Mouse (Mus musculus) hindbrain, postnatal 0 days (tissue): ENCODE measurements around the gene AC129217.1. TPM values are rescaled to one million over a fixed set of nuclear protein-coding genes. Genes with fewer than 3 reads are reported as not detected.

Experiments used
- ATAC-seq: fragments of 200-750 bp; cut with Nextera tagmentation; 2 replicates; pipeline ENCODE4 v1.8.0; 2017; ENCODE audit warnings: mild to moderate bottlenecking, moderate TSS enrichment, moderate library complexity
- DNase-seq: peaks from one replicate; pipeline ENCODE4 v3.0.0-alpha.2; 2015; ENCODE audit warnings: low spot score
- H3K27ac ChIP-seq: fragments of 300-500 bp; sonication (generic); 2 replicates; pipeline ENCODE4 v1.5.1; 2014; ENCODE audit warnings: mild to moderate bottlenecking
- H3K27me3 ChIP-seq: fragments of 300-500 bp; sonication (generic); 2 replicates; pipeline ENCODE4 v1.6.1; 2014; ENCODE audit warnings: low read length, mixed read lengths; ENCODE audit not compliant: insufficient read depth
- H3K36me3 ChIP-seq: fragments of 300-500 bp; sonication (generic); 2 replicates; pipeline ENCODE4 v1.6.1; 2014; ENCODE audit warnings: low read length, mixed read lengths; ENCODE audit not compliant: insufficient read depth
- H3K4me1 ChIP-seq: fragments of 300-500 bp; sonication (generic); 2 replicates; pipeline ENCODE4 v1.6.1; 2014; ENCODE audit warnings: antibody characterized with exemption, low read length, mixed read lengths; ENCODE audit not compliant: insufficient read depth
- H3K4me2 ChIP-seq: fragments of 300-500 bp; sonication (generic); 2 replicates; pipeline ENCODE4 v1.6.1; 2014; ENCODE audit warnings: low read depth, mild to moderate bottlenecking, low read length, moderate library complexity, mixed read lengths
- H3K4me3 ChIP-seq: fragments of 300-500 bp; sonication (generic); 2 replicates; pipeline ENCODE4 v1.5.1; 2014; ENCODE audit warnings: low read length
- H3K9ac ChIP-seq: fragments of 300-500 bp; sonication (generic); replicated peaks from 2 replicates; pipeline ENCODE4 v1.6.1; 2014; ENCODE audit warnings: mild to moderate bottlenecking, low read length, moderate library complexity, mixed read lengths
- H3K9me3 ChIP-seq: fragments of 300-500 bp; sonication (generic); 2 replicates; pipeline ENCODE4 v1.6.1; 2016; ENCODE audit warnings: low read length, mixed read lengths
- CTCF ChIP-seq: IDR thresholded peaks from 2 replicates; pipeline ENCODE4 v1.5.1; 2016; ENCODE audit warnings: antibody characterized with exemption, control low read depth, low read depth
- WGBS: fragments of 180-500 bp; shearing (Covaris S2); extraction: QIAGEN DNeasy Blood & Tissue Kit; methylation state at CpG from one replicate; pipeline ENCODE4 v1.1.7; 2014; 5-methylcytosine and 5-hydroxymethylcytosine counted together
- polyA plus RNA-seq: library from polyadenylated mRNA; unstranded; fragments of >200 nt; fragmentation: Nextera tagmentation; extraction: Ambion mirVana; gene quantifications from 2 replicates; pipeline ENCODE4 v1.2.1, GENCODE M21; 2015
- total RNA-seq: library from RNA; depleted of rRNA; stranded (reverse); fragments of >200 nt; gene quantifications from 2 replicates; pipeline ENCODE4 v1.2.3, GENCODE M21; 2014

AC129217.1 gene
- total and polyA plus RNA-seq, 2 experiments from 2014 or later, result not detected

GRCm38 (mm10) chr19:8798947-8799315 is 30.6 kb upstream of the AC129217.1 start:
- no peaks in the 10 kb centered on the region for H3K9me3 ChIP-seq
- DNase-seq (no peak), ATAC-seq (no peak)
- H3K36me3 ChIP-seq, result peaks cover 18% of the 10 kb centered on the region
- H3K27ac ChIP-seq, result no peak overlapping the region
- peaks cover 3% of the 10 kb centered on the region; the same call in 1 of the 2 replicates for H3K4me1 ChIP-seq
- peak overlapping the region; percentile 76 for H3K4me2 ChIP-seq
- H3K9ac ChIP-seq, result no peak overlapping the region
- H3K4me3 ChIP-seq, result 0 out of 2 replicates have a peak overlapping the region, but pooled peaks have one; percentile 81
- H3K27me3 ChIP-seq, result no peaks in the 10 kb centered on the region
- 0 out of 2 replicates have a peak, but pooled peaks have one; percentile 5 for TF ChIP-seq CTCF

DNA sequence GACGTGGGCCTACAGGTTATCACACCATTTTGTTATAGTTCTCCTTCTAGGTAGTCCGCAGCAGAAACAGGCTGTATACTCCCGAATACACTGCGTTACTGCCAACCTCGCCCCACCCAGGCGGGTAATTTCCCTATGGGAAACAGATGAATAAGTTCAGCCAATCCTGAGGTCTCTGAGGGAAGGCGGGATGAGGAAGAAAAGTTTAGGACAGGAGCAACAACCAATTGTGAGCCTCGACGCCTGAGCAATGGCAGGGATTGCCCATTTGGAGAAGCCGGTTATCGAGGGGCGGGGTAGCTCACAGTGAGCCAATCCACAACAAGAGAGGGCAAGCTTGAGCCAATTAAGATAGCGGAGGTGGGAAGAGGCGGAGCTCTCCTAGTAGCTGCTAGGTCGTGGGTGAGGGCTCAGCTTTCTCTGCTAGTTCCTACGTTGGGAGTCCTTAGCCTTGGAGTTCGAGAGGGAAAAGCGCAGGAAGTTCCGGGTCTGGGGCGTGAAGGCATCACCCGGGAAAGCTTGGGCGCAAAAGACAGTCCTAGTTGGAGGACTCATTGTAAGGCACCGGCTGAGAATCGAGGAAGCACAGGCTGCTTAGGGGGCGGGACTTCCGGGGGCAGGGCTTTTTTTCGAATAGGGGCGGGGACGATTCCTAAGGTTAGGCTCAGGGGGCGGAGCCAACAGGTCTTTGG is 27.3 kb upstream of the AC129217.1 start, which contains the start of gene Zbtb3:
Zbtb3 (plus strand) TSS at position 426 of the 692 bp plus-strand sequence.
- Histone ChIP-seq H3K4me1 (peaks cover 3% of the 10 kb centered on the region; the same call in 1 of the 2 replicates), H3K9ac (peak within 1 kb of the TSS; percentile 49), H3K27me3 (no peaks in the 10 kb centered on the region), H3K4me2 (peak within 1 kb of the TSS; percentile 74), H3K4me3 (peak within 1 kb of the TSS; percentile 53), H3K9me3 (no peaks in the 10 kb centered on the region), H3K36me3 (no peaks in the 10 kb centered on the region; the same call in 1 of the 2 replicates), H3K27ac (peak within 1 kb of the TSS; percentile 84)
- under 1% methylated on average over 30 of the region's 30 CpGs for WGBS
- ATAC-seq (peak; percentile 98), DNase-seq (peak; percentile 98)
- no peak for TF ChIP-seq CTCF

DNA sequence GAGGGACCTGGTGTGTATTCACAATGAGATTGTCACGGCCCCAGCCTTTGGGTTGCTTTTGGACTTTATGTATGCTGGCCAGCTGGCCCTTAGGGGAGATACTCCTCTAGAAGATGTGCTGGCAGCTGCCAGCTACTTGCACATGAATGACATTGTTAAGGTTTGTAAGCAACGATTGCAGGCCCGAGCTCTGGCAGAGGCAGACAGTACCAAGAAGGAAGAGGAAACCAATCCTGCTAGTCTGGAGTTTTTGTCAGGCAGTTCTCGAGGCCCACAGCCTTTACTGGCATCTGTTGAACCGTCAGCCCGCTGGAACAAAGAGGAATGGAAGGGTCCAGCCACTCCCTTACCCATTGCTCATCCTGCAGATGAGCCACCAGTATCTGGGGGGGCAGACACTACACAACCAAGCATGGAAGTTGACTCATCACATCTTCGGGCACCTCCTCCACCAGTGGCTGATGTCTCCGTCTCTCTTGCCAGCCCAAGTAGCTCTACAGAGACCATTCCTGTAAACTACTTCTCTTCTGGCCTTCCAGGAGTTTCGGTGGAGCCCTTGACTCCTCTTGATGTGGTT is 26.3 kb upstream of the AC129217.1 start:
- H3K4me1 ChIP-seq, result no peaks in the 10 kb centered on the region

GRCm38 (mm10) chr19:8803879-8804660 is 25.5 kb upstream of the AC129217.1 start:
- H3K27ac ChIP-seq, result no peak overlapping the region
- DNase-seq (no peak), ATAC-seq (no peak)
- H3K36me3 ChIP-seq, result no peaks in the 10 kb centered on the region; the same call in 1 of the 2 replicates
- H3K4me3 ChIP-seq, result no peak overlapping the region
- TF ChIP-seq CTCF, result no peak
- no peak overlapping the region for H3K4me2 ChIP-seq
- no peaks in the 10 kb centered on the region for H3K27me3 ChIP-seq
- H3K9me3 ChIP-seq, result no peaks in the 10 kb centered on the region
- no peak overlapping the region for H3K9ac ChIP-seq
- no peaks in the 10 kb centered on the region for H3K4me1 ChIP-seq
- 92% methylated on average over 11 of the region's 11 CpGs for WGBS

More for the DNA sequence above, 26.3 kb upstream of the AC129217.1 start:
- DNase-seq (no peak), ATAC-seq (no peak)
- WGBS, result 86% methylated on average over 9 of the region's 9 CpGs
- no peak for TF ChIP-seq CTCF
- no peaks in the 10 kb centered on the region for H3K27me3 ChIP-seq
- H3K9me3 ChIP-seq, result no peaks in the 10 kb centered on the region
- H3K4me2 ChIP-seq, result peak overlapping the region; percentile 74
- peak overlapping the region; percentile 53 for H3K4me3 ChIP-seq
- H3K27ac ChIP-seq, result peak overlapping the region; percentile 84
- H3K9ac ChIP-seq, result 0 out of 2 replicates have a peak overlapping the region, but pooled peaks have one; percentile 49
- H3K36me3 ChIP-seq, result no peaks in the 10 kb centered on the region; the same call in 1 of the 2 replicates

GRCm38 (mm10) chr19:8806810-8807209 is 22.8 kb upstream of the AC129217.1 start:
- Histone ChIP-seq H3K4me2 (no peak overlapping the region), H3K27ac (no peak overlapping the region), H3K27me3 (no peaks in the 10 kb centered on the region), H3K4me1 (no peaks in the 10 kb centered on the region), H3K9ac (no peak overlapping the region), H3K9me3 (no peaks in the 10 kb centered on the region), H3K4me3 (no peak overlapping the region), H3K36me3 (peaks cover 13% of the 10 kb centered on the region; the same call in 1 of the 2 replicates)
- no peak for ATAC-seq
- no peak for TF ChIP-seq CTCF
- DNase-seq, result no peak
- WGBS, result 93% methylated on average over 5 of the region's 5 CpGs

- peak overlapping the region; percentile 19; the same call in 1 of the 2 replicates for H3K9ac ChIP-seq
- no peak for ATAC-seq
Measured at GRCm38 (mm10) chr19:8815812-8816211, 13.8 kb upstream of the AC129217.1 start.

More at GRCm38 (mm10) chr19:8815812-8816211, 13.8 kb upstream of the AC129217.1 start:
- peaks cover 17% of the 10 kb centered on the region for H3K4me1 ChIP-seq
- DNase-seq, result peak; percentile 58
- H3K9me3 ChIP-seq, result no peaks in the 10 kb centered on the region
- TF ChIP-seq CTCF, result peak; percentile 48
- H3K27me3 ChIP-seq, result no peaks in the 10 kb centered on the region
- peak overlapping the region; percentile 27; the same call in 1 of the 2 replicates for H3K4me2 ChIP-seq
- peaks cover 13% of the 10 kb centered on the region; the same call in 1 of the 2 replicates for H3K36me3 ChIP-seq
- H3K27ac ChIP-seq, result no peak overlapping the region
- no peak overlapping the region for H3K4me3 ChIP-seq
- WGBS, result 60% methylated on average over 11 of the region's 11 CpGs
